Mouse (Mus musculus) erythroblast, embryonic 14.5 days (primary cell): ENCODE measurements around the gene Gpr108. TPM values are rescaled to one million over a fixed set of nuclear protein-coding genes. Genes with fewer than 3 reads are reported as not detected.

Experiments
- H3K27me3 ChIP-seq: 2 replicates; pipeline ENCODE4 v1.6.1; 2012; ENCODE audit warnings: inconsistent platforms; ENCODE audit not compliant: control insufficient read depth
- H3K36me3 ChIP-seq: 2 replicates; pipeline ENCODE4 v1.6.1; 2012; ENCODE audit warnings: mild to moderate bottlenecking, inconsistent platforms; ENCODE audit not compliant: control insufficient read depth
- H3K4me1 ChIP-seq: 2 replicates; pipeline ENCODE4 v1.6.1; 2012; ENCODE audit warnings: inconsistent platforms; ENCODE audit not compliant: control insufficient read depth
- H3K4me3 ChIP-seq: replicated peaks from 2 replicates; pipeline ENCODE3; 2012; ENCODE audit warnings: moderate library complexity, mild to moderate bottlenecking, inconsistent platforms
- H3K9me3 ChIP-seq: 2 replicates; pipeline ENCODE4 v1.6.1; 2012; ENCODE audit warnings: low read length, inconsistent platforms, mixed read lengths; ENCODE audit not compliant: control insufficient read depth
- GATA1 ChIP-seq: IDR thresholded peaks from 2 replicates; pipeline ENCODE4 v1.6.1; 2012; ENCODE audit warnings: low read length, inconsistent platforms, mixed read lengths
- TAL1 ChIP-seq: IDR thresholded peaks from 3 replicates; pipeline ENCODE4 v1.6.1; 2012; ENCODE audit warnings: low read length, inconsistent platforms, mixed read lengths
- polyA plus RNA-seq: library from polyadenylated mRNA; stranded (reverse); fragments of >175 nt; gene quantifications from 2 replicates; pipeline ENCODE4 v1.2.3, GENCODE M21; 2012

Gpr108 gene
- polyA plus RNA-seq, 1 experiment: 1.4 TPM

- Histone ChIP-seq H3K27me3 (no peaks in the 10 kb centered on the region), H3K4me1 (no peaks in the 10 kb centered on the region), H3K36me3 (peaks cover 17% of the 10 kb centered on the region; the same call in 1 of the 2 replicates), H3K4me3 (no peak overlapping the region), H3K9me3 (no peaks in the 10 kb centered on the region)
- TF ChIP-seq GATA1 (no peak), TAL1 (no peak)
Measured at GRCm38 (mm10) chr17:57223313-57223712, 24.9 kb downstream of the Gpr108 start.

GRCm38 (mm10) chr17:57221911-57222310 lies 26.3 kb downstream of the Gpr108 start:
- no peak for TF ChIP-seq TAL1
- TF ChIP-seq GATA1: no peak
- H3K4me3 ChIP-seq: no peak overlapping the region
- no peaks in the 10 kb centered on the region for H3K4me1 ChIP-seq
- no peaks in the 10 kb centered on the region for H3K27me3 ChIP-seq
- H3K9me3 ChIP-seq: no peaks in the 10 kb centered on the region
- peaks cover 24% of the 10 kb centered on the region; the same call in 1 of the 2 replicates for H3K36me3 ChIP-seq

- Histone ChIP-seq H3K4me3 (no peak overlapping the region), H3K27me3 (no peaks in the 10 kb centered on the region), H3K9me3 (no peaks in the 10 kb centered on the region), H3K4me1 (no peaks in the 10 kb centered on the region), H3K36me3 (peaks cover 28% of the 10 kb centered on the region; the same call in 1 of the 2 replicates)
- TF ChIP-seq GATA1 (no peak), TAL1 (no peak)
Measured at GRCm38 (mm10) chr17:57219884-57220207, 28.4 kb downstream of the Gpr108 start.

DNA sequence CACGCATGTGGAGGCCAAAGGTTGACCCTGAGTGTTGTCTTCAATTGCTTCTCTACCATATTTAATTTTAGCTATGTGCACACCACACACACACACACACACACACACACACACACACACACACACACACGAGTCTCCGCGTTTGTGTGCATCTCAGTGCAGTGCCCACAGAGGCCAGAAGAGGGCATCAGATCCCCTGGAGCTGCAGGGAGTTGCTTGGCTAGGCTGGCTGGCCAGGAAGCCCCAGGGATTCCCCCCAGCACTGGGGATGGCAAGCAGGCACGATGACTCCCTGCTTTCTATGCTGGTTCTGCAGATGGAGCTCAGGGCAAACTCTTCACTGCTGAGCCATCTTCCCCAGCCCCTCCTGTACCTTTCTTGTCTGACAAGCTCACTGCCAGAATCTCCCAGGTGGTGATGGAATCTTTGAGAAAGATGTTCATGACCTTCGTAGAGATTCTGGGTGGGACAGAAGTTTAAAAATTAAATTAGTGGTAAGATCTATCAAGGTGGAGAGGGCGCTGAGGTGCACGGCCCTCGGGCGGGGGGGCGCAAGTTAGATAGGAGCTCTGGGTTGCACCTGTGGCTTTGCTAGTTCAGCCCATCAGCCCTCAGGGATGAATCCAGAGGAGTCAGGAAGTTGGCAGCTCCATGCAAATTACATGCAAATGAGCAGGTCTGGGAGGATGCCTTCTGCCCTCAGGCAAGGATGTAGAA lies 28.9 kb downstream of the Gpr108 start:
- H3K4me3 ChIP-seq: no peak overlapping the region
- no peaks in the 10 kb centered on the region for H3K4me1 ChIP-seq
- no peaks in the 10 kb centered on the region for H3K9me3 ChIP-seq
- TF ChIP-seq TAL1 (no peak), GATA1 (no peak)
- H3K36me3 ChIP-seq: peaks cover 28% of the 10 kb centered on the region; the same call in 1 of the 2 replicates
- H3K27me3 ChIP-seq: no peaks in the 10 kb centered on the region

- H3K4me3 ChIP-seq: no peak overlapping the region
- H3K9me3 ChIP-seq: no peaks in the 10 kb centered on the region
- H3K4me1 ChIP-seq: no peaks in the 10 kb centered on the region
- H3K36me3 ChIP-seq: peaks cover 26% of the 10 kb centered on the region; the same call in 1 of the 2 replicates
- TF ChIP-seq GATA1 (no peak), TAL1 (no peak)
- H3K27me3 ChIP-seq: no peaks in the 10 kb centered on the region
Measured at GRCm38 (mm10) chr17:57218335-57218900, 29.8 kb downstream of the Gpr108 start.

DNA sequence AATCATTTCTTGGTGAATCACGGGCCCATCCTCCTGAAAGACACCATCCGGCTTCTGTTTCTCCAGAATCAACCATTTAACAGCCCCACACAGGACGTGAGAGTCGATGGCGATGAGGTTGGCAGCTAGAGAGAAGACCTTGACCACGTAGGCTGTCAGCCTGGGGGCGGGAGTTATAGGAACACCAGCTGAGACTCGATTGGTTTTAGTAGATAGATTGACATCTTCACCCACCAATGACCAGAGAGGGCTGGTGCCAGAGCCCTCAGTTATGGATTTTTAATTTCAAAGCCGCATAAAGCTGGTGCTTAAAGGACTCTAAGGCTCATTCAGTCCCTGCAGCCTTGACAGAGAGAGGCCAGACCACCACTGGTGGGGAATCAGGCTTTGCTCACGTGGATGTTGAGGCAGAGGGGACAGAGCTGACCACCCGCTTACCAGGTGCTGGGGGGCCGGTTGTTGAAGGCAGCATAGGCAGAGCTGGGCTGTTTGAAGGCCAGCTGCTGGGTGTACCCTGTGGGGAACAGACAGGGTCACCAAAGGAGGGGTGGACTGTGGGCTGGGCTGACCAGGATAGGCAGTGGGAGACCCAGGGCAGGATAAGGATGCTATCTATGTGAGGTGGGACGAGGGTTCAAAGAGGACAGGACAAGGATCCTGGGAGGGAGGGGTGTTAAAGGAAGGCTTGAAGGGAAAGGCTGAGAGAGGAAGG lies 33.4 kb downstream of the Gpr108 start:
- TF ChIP-seq GATA1 (no peak), TAL1 (no peak)
- Histone ChIP-seq H3K4me1 (no peaks in the 10 kb centered on the region), H3K4me3 (no peak overlapping the region), H3K9me3 (no peaks in the 10 kb centered on the region), H3K27me3 (no peaks in the 10 kb centered on the region), H3K36me3 (peaks cover 28% of the 10 kb centered on the region; the same call in 1 of the 2 replicates)

DNA sequence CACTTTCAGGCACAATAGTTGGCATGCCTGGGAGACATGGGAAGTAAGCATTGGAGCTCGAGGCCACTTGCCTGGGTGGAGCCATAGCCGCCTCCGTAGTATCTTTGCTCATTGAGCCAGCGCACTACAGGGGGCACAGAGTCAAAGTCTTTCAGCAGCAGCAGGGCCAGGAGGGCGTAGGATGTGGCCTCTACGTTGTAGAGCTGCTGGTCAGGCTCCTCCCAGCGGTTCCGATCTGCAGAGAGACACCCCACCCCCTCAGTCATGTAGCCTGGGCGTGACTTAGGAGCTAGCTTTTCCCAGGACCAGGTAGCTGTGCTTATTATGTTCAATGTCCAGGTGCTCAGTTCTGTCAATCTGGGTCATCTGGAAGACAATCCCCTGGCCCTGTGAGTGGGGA lies 36.7 kb downstream of the Gpr108 start:
- no peak for TF ChIP-seq GATA1
- no peak for TF ChIP-seq TAL1
- no peak overlapping the region for H3K4me3 ChIP-seq
- H3K4me1 ChIP-seq: no peaks in the 10 kb centered on the region
- peaks cover 18% of the 10 kb centered on the region; the same call in 1 of the 2 replicates for H3K36me3 ChIP-seq
- H3K9me3 ChIP-seq: no peaks in the 10 kb centered on the region
- H3K27me3 ChIP-seq: no peaks in the 10 kb centered on the region

GRCm38 (mm10) chr17:57209330-57209729 lies 38.9 kb downstream of the Gpr108 start:
- TF ChIP-seq GATA1: no peak
- no peak for TF ChIP-seq TAL1
- Histone ChIP-seq H3K27me3 (no peaks in the 10 kb centered on the region), H3K4me1 (no peaks in the 10 kb centered on the region), H3K4me3 (no peak overlapping the region), H3K36me3 (peaks cover 12% of the 10 kb centered on the region; the same call in 1 of the 2 replicates), H3K9me3 (no peaks in the 10 kb centered on the region)

GRCm38 (mm10) chr17:57207938-57208337 lies 40.3 kb downstream of the Gpr108 start:
- Histone ChIP-seq H3K36me3 (peaks cover 13% of the 10 kb centered on the region; the same call in 1 of the 2 replicates), H3K4me1 (no peaks in the 10 kb centered on the region)
- TF ChIP-seq GATA1 (no peak), TAL1 (no peak)

More at GRCm38 (mm10) chr17:57207938-57208337, 40.3 kb downstream of the Gpr108 start:
- Histone ChIP-seq H3K27me3 (no peaks in the 10 kb centered on the region), H3K9me3 (no peaks in the 10 kb centered on the region), H3K4me3 (no peak overlapping the region)
